24 mouse cellular contexts compared by ENCODE assay signal in the genomic region with DNA sequence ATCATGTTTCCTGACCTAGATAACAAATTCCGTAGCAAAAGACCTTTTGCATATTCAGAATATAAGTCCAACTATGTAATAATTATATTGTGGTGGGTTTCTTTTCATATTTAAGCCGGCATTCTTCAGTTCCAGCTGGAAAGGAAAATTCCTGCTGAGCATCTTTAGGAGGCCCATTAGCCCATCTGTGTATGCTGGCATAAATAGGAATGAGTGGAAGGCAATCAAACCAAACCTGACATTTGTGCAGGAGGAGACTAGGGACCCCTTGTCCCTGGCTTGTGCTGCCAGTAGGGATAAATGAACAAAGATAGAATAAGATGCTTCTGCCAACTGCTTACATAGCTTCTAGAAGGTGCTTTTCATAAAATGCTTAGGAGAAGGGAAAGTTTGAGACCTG.
DNase-seq lines count a peak whose midpoint lies in the region; ATAC-seq lines count a peak whose summit lies in the region.
"Had no signal": no experiment of that assay in that cellular context is flagged by ENCODE, and none has a peak within 500 bp of the region (broad histone marks: within the 10 kb centered on the region; RNA-seq: fewer than 3 reads in every experiment).

No protein-coding gene starts in this region.

- H3K4me2 ChIP-seq in hindbrain, embryonic 16.5 days (ENCODE audit: low read length) = no peak overlapping the region
- H3K4me2 ChIP-seq in hindbrain, embryonic 13.5 days = no peak overlapping the region
- no peak overlapping the region for H3K4me2 ChIP-seq in midbrain, embryonic 11.5 days
- H3K4me2 ChIP-seq: heart, embryonic 11.5 days; hindbrain, embryonic 12.5 days; limb, embryonic 12.5 days; liver, embryonic 12.5 days; lung, embryonic 14.5 days; neural tube, embryonic 12.5 days; stomach, embryonic 15.5 days had no signal

- DNase-seq in cerebellum, adult 9-10 months = peak; percentile 65
- peak; percentile 8 for DNase-seq in retina, postnatal 1 day
- DNase-seq in lung, adult 18-20 months = no peak
- DNase-seq in midbrain, embryonic 11.5 days (ENCODE audit: low spot score, missing footprints) = no peak
- DNase-seq: B cell, adult 2 months; embryo, embryonic 11 days; heart, postnatal 10 days; kidney, postnatal 4 days; layer of hippocampus, adult 9-11 months; lung, embryonic 14.5 days; lung, postnatal 4 days; thymus, adult 18-20 months; thymus, postnatal 4 days had no signal

- no peaks in the 10 kb centered on the region for H3K4me1 ChIP-seq in hindbrain, embryonic 16.5 days (ENCODE audit: control insufficient read depth, insufficient read depth, low read depth, low read length)
- H3K4me1 ChIP-seq in hindbrain, embryonic 13.5 days (replicated peaks) = no peaks in the 10 kb centered on the region
- no peaks in the 10 kb centered on the region for H3K4me1 ChIP-seq in midbrain, embryonic 11.5 days (ENCODE audit: control insufficient read depth, insufficient read depth, low read length)
- H3K4me1 ChIP-seq: hindbrain, embryonic 12.5 days; limb, embryonic 12.5 days; liver, embryonic 12.5 days; midbrain, embryonic 10.5 days; neural tube, embryonic 12.5 days; stomach, embryonic 15.5 days had no signal

- peak; percentile 68; the same call in 1 of the 2 replicates for ATAC-seq in hindbrain, embryonic 16.5 days
- ATAC-seq in hindbrain, embryonic 13.5 days (ENCODE audit: low FRiP score) = no peak
- peak; percentile 83 for ATAC-seq in cerebellum, adult (ENCODE audit: insufficient number of reproducible peaks, low FRiP score, low TSS enrichment)
- no peak for ATAC-seq in midbrain, embryonic 11.5 days (ENCODE audit: low FRiP score)
- ATAC-seq: intestine, embryonic 16.5 days; liver, embryonic 12.5 days had no signal

- no peak overlapping the region for H3K27ac ChIP-seq in hindbrain, embryonic 16.5 days (ENCODE audit: low read depth, low read length)
- no peak overlapping the region for H3K27ac ChIP-seq in hindbrain, embryonic 13.5 days
- H3K27ac ChIP-seq in midbrain, embryonic 11.5 days (ENCODE audit: low read depth, low read length) = no peak overlapping the region
- H3K27ac ChIP-seq: hindbrain, embryonic 12.5 days; limb, embryonic 12.5 days; liver, embryonic 12.5 days; midbrain, embryonic 10.5 days; neural tube, embryonic 12.5 days; stomach, embryonic 15.5 days had no signal

- no peak overlapping the region for H3K9ac ChIP-seq in hindbrain, embryonic 16.5 days (ENCODE audit: low read depth, low read length)
- no peak overlapping the region for H3K9ac ChIP-seq in hindbrain, embryonic 13.5 days
- no peak overlapping the region for H3K9ac ChIP-seq in midbrain, embryonic 11.5 days (ENCODE audit: low read length)
- H3K9ac ChIP-seq: hindbrain, embryonic 12.5 days; limb, embryonic 12.5 days; liver, embryonic 12.5 days; lung, embryonic 14.5 days; neural tube, embryonic 12.5 days; stomach, embryonic 15.5 days had no signal

- H3K4me3 ChIP-seq in hindbrain, embryonic 16.5 days (ENCODE audit: low read length) = no peak overlapping the region
- H3K4me3 ChIP-seq in hindbrain, embryonic 13.5 days = no peak overlapping the region
- H3K4me3 ChIP-seq in midbrain, embryonic 11.5 days (ENCODE audit: low read depth, low read length) = no peak overlapping the region
- H3K4me3 ChIP-seq: hindbrain, embryonic 12.5 days; limb, embryonic 12.5 days; liver, embryonic 12.5 days; midbrain, embryonic 10.5 days; neural tube, embryonic 12.5 days; stomach, embryonic 15.5 days had no signal

- H3K36me3 ChIP-seq in hindbrain, embryonic 16.5 days (ENCODE audit: control insufficient read depth, insufficient read depth, low read length) = no peaks in the 10 kb centered on the region
- no peaks in the 10 kb centered on the region for H3K36me3 ChIP-seq in hindbrain, embryonic 13.5 days
- no peaks in the 10 kb centered on the region for H3K36me3 ChIP-seq in midbrain, embryonic 11.5 days (ENCODE audit: control insufficient read depth, insufficient read depth, low read length)
- H3K36me3 ChIP-seq: hindbrain, embryonic 12.5 days; limb, embryonic 12.5 days; liver, embryonic 12.5 days; midbrain, embryonic 10.5 days; neural tube, embryonic 12.5 days; stomach, embryonic 15.5 days had no signal

- H3K9me3 ChIP-seq in hindbrain, embryonic 16.5 days (ENCODE audit: control insufficient read depth, low read length) = no peaks in the 10 kb centered on the region
- H3K9me3 ChIP-seq in hindbrain, embryonic 13.5 days = no peaks in the 10 kb centered on the region
- no peaks in the 10 kb centered on the region for H3K9me3 ChIP-seq in midbrain, embryonic 11.5 days (ENCODE audit: control insufficient read depth, low read length)
- H3K9me3 ChIP-seq: hindbrain, embryonic 12.5 days; limb, embryonic 12.5 days; liver, embryonic 12.5 days; midbrain, embryonic 10.5 days; neural tube, embryonic 12.5 days; stomach, embryonic 15.5 days had no signal

- no peaks in the 10 kb centered on the region for H3K27me3 ChIP-seq in hindbrain, embryonic 16.5 days (replicated peaks; ENCODE audit: control insufficient read depth, insufficient read depth, low read length)
- H3K27me3 ChIP-seq in hindbrain, embryonic 13.5 days = no peaks in the 10 kb centered on the region
- no peaks in the 10 kb centered on the region for H3K27me3 ChIP-seq in midbrain, embryonic 11.5 days (ENCODE audit: control insufficient read depth, insufficient read depth, low read length)
- H3K27me3 ChIP-seq: hindbrain, embryonic 12.5 days; limb, embryonic 12.5 days; liver, embryonic 12.5 days; neural tube, embryonic 12.5 days; stomach, embryonic 15.5 days had no signal

- 56% methylated on average over 2 of the region's 2 CpGs for WGBS in hindbrain, embryonic 16.5 days
- WGBS in hindbrain, embryonic 13.5 days = 79% methylated on average over 2 of the region's 2 CpGs
- 74% methylated on average over 2 of the region's 2 CpGs for WGBS in midbrain, embryonic 11.5 days

Comparison
In these comparisons a context has a peak if more than half of its experiments do, and no peak if none do; other contexts are left out.
1. ATAC-seq: peak in hindbrain, embryonic 16.5 days (single experiment) and cerebellum, adult (single experiment); none in hindbrain, embryonic 13.5 days (single experiment) and midbrain, embryonic 11.5 days (single experiment).
2. DNase-seq: peak in cerebellum, adult 9-10 months (single experiment) and retina, postnatal 1 day (single experiment); none in lung, adult 18-20 months (0 of 2) and midbrain, embryonic 11.5 days (single experiment).